ENCODE assay signal across 8 mouse cellular contexts in genomic region chr11:19963717-19964141, GRCm38 (mm10). TPM values are rescaled to one million over a fixed set of nuclear protein-coding genes. Genes with fewer than 3 reads are reported as not detected.
A peak's percentile ranks its signal among the peaks of the same experiment; 100 is the strongest.
DNase-seq lines count a peak whose midpoint lies in the region; ATAC-seq and TF ChIP-seq lines count a peak whose summit lies in the region.
"Had no signal": no experiment of that assay in that cellular context is flagged by ENCODE, and none has a peak within 500 bp of the region (broad histone marks: within the 10 kb centered on the region; RNA-seq: fewer than 3 reads in every experiment).

No protein-coding gene starts in this region.

- TF ChIP-seq POLR2A in liver, adult 2 months (IDR thresholded peaks at IDR 0.05; ENCODE audit: extremely low read depth, insufficient read depth, low read length), result no peak

- peak overlapping the region; percentile 38 for H3K4me2 ChIP-seq in heart, postnatal 0 days (ENCODE audit: low read depth, low read length)
- H3K4me2 ChIP-seq: midbrain, embryonic 12.5 days had no signal

- ATAC-seq in CD4-positive, CD25-positive, alpha-beta regulatory T cell, adult 4 months, result peak; percentile 53
- ATAC-seq in heart, postnatal 0 days (ENCODE audit: insufficient read depth, low read depth), result peak; percentile 39; the same call in 1 of the 2 replicates

- H3K27ac ChIP-seq in heart, postnatal 0 days (ENCODE audit: low read depth), result peak overlapping the region; percentile 76
- H3K27ac ChIP-seq in liver, adult 2 months (replicated peaks; ENCODE audit: insufficient read depth, low read depth, low read length), result peak overlapping the region; percentile 67
- H3K27ac ChIP-seq: midbrain, embryonic 12.5 days had no signal

- no peaks in the 10 kb centered on the region for H3K36me3 ChIP-seq in heart, postnatal 0 days (replicated peaks; ENCODE audit: control insufficient read depth, insufficient read depth, low read length)
- H3K36me3 ChIP-seq in liver, adult 2 months (ENCODE audit: control insufficient read depth, insufficient read depth, low read length), result no peaks in the 10 kb centered on the region
- H3K36me3 ChIP-seq: midbrain, embryonic 12.5 days had no signal

- TF ChIP-seq CTCF in heart, postnatal 0 days (IDR thresholded peaks at IDR 0.05; ENCODE audit: low read depth), result no peak
- TF ChIP-seq CTCF in liver, adult 2 months (IDR thresholded peaks at IDR 0.05; ENCODE audit: low read depth, low read length), result no peak

- H3K4me3 ChIP-seq in heart, postnatal 0 days (ENCODE audit: low read depth, low read length), result no peak overlapping the region
- no peak overlapping the region for H3K4me3 ChIP-seq in liver, adult 2 months (ENCODE audit: insufficient read depth, low read depth, low read length)
- H3K4me3 ChIP-seq: midbrain, embryonic 12.5 days had no signal

- H3K9ac ChIP-seq in heart, postnatal 0 days (replicated peaks; ENCODE audit: low read depth, low read length), result no peak overlapping the region
- peak overlapping the region; percentile 18; the same call in 1 of the 2 replicates for H3K9ac ChIP-seq in liver, adult 2 months (ENCODE audit: low read depth, low read length)
- H3K9ac ChIP-seq: midbrain, embryonic 12.5 days had no signal

- no peaks in the 10 kb centered on the region for H3K27me3 ChIP-seq in heart, postnatal 0 days (ENCODE audit: control insufficient read depth, insufficient read depth, low read length)
- H3K27me3 ChIP-seq in liver, adult 2 months (ENCODE audit: control insufficient read depth, insufficient read depth, low read length), result no peaks in the 10 kb centered on the region
- H3K27me3 ChIP-seq: midbrain, embryonic 12.5 days had no signal

- peak; percentile 46 for DNase-seq in CD4-positive helper T cell, adult 2 months (ENCODE audit: low read depth, low spot score)
- peak; percentile 51 for DNase-seq in heart, postnatal 0 days (ENCODE audit: low spot score)
- DNase-seq in liver, adult 2 months (ENCODE audit: extremely low read depth, low read depth, low spot score), result peak; percentile 73
- DNase-seq in layer of hippocampus, postnatal 25 days (ENCODE audit: extremely low spot score in 1 of 2, low spot score in 1 of 2), result no peak
- no peak for DNase-seq in gastrocnemius, postnatal 10 days
- DNase-seq in spleen, postnatal 14 days (ENCODE audit: low spot score in 2 of 2), result no peak

- 0 out of 2 replicates have a peak, but pooled peaks have one; percentile 34 for TF ChIP-seq EP300 in heart, postnatal 0 days (IDR thresholded peaks at IDR 0.05; ENCODE audit: low read depth)

- 28% methylated on average over 12 of the region's 12 CpGs for WGBS in heart, postnatal 0 days
- WGBS in liver, adult 2 months, result under 1% methylated on average over 12 of the region's 12 CpGs

- H3K79me2 ChIP-seq in liver, adult 2 months (ENCODE audit: control insufficient read depth, insufficient read depth, low read length), result peaks cover 17% of the 10 kb centered on the region; the same call in 1 of the 2 replicates

- H3K4me1 ChIP-seq in heart, postnatal 0 days (ENCODE audit: control insufficient read depth, insufficient read depth), result peaks cover 50% of the 10 kb centered on the region
- H3K4me1 ChIP-seq in liver, adult 2 months (ENCODE audit: control insufficient read depth, insufficient read depth, low read length), result peaks cover 41% of the 10 kb centered on the region

- no peaks in the 10 kb centered on the region for H3K9me3 ChIP-seq in heart, postnatal 0 days (replicated peaks; ENCODE audit: control insufficient read depth, low read length)
- H3K9me3 ChIP-seq: midbrain, embryonic 12.5 days had no signal

RNA-seq across cellular contexts. Expression of gene Spred2, which starts 39.6 kb away (rescaled TPM):
- 1 to 10 TPM; 2.8 to 4.4 TPM for polyA plus RNA-seq in CD4-positive, CD25-positive, alpha-beta regulatory T cell, adult 4 months (2017; shearing (Covaris generic))
- total RNA-seq in heart, postnatal 0 days (2014; rRNA removed; ENCODE audit: low replicate concordance), result 7.5 and 8.2 TPM in 2 replicates
- 3.2 TPM in 2 replicates for polyA plus RNA-seq in heart, postnatal 0 days (2015; fragmentation: Nextera tagmentation; extraction: Ambion mirVana)
- 3.1 and 3.8 TPM in 2 replicates for total RNA-seq in liver, adult 2 months (2014; rRNA removed)
- 4.8 and 5.2 TPM in 2 replicates for polyA plus RNA-seq in liver, adult 2 months (2012; rRNA removed)
- total RNA-seq in layer of hippocampus, postnatal 25 days (2021), result 10 to 100 TPM; 86.4 to 97.1 TPM
- 10 to 100 TPM; 17.3 to 19.4 TPM for total RNA-seq in gastrocnemius, postnatal 10 days (2021)

Comparison
In these comparisons a context has a peak if more than half of its experiments do, and no peak if none do; other contexts are left out.
1. DNase-seq: peak in CD4-positive helper T cell, adult 2 months (single experiment), heart, postnatal 0 days (single experiment) and liver, adult 2 months (single experiment); none in layer of hippocampus, postnatal 25 days (0 of 2), gastrocnemius, postnatal 10 days (single experiment) and spleen, postnatal 14 days (0 of 2).